Mouse (Mus musculus) yolk sac, embryonic 10.5 days (tissue): Measurements from ENCODE around the gene Sirt7.
A peak's percentile ranks its signal among the peaks of the same experiment; 100 is the strongest.
"Not testable (repeated sequence)": the region's sequence is repeated elsewhere in the genome, so short reads cannot be mapped to it uniquely, and the experiment has no call there.

Experiments used
- DNase-seq: peaks from one replicate; pipeline ENCODE4 v3.0.0-alpha.2; 2017; ENCODE audit warnings: low spot score

Sirt7 gene

DNA sequence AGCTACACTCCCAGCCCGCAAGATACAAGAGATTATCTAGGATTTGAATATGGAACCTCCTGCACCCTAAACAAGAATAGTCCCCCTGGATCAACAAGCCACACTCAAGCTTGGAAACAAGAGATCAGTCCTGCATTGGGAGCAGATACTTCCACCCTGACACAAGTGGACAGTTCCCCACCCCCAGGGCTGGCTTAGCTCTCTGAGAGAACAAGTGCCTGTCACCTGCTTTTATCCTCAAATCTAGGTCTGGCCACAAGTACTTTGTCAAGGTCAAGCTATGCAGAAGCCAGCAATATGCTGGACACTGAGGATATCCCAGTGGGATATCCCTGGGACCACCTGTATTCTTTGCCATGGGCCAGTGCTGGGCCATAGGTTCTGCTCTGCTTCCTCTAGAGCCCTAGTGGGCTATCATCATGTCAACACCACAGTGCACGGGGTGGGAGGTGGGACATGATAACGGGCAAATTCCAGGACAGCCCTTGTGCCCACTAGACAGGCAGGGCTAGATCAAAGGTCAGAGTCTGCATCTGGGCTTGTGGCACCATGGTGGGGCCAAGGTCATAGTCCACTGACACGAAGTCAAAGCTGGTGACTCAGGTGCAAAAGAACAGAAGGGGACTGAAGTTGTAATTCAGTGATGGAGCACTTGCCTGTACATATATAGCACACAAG is 8.3 kb downstream of the Sirt7 start:
- peak; percentile 53 for DNase-seq

DNA sequence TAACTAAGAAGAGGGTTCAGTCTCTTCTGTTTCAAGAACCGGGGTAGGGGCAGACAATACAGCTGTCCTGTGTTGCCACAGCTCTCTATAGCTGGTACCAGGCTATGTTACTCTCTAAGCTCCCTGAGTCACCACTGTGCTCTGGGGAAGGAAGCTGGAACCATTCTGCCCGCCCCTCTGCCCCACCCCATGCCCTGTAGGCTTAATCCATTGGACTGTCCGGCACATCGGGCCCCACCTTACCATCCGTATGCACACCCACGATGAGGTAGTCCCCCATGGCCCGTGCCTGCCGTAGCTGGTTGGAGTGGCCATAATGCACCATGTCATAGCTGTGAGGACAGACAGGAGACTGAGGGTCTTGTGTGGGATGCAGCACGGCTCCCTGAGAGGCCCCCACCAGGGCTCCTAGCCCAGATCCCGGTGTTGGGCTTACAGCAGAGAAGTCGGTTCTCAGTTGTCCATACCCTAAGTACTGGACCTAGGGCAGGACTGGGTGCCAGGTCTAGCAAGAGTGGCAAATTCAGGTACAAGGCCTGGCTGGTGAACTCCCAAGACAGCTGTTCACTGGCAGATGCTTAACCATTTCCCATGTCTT is 9.3 kb downstream of the Sirt7 start:
- DNase-seq, result no peak

DNA sequence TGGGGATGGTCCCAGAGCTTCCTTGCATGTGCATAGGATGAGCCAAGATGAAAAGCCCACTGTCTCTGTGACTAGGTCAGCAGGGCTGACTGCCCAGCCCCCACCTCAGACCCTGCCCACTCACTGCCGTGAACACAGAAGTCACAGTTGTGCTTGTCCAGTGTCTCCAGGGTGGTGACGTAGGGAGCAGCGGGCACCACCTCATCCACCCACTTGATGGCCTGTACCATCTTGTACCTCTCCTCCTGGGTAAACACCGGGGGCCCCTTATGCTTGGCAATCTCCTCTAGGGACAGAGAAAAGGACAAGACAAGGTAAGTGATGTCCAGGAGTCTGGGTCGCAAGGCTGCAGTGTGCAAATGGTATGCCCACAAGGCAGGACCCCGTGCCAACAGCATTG is 9.9 kb downstream of the Sirt7 start:
- DNase-seq, result no peak

DNA sequence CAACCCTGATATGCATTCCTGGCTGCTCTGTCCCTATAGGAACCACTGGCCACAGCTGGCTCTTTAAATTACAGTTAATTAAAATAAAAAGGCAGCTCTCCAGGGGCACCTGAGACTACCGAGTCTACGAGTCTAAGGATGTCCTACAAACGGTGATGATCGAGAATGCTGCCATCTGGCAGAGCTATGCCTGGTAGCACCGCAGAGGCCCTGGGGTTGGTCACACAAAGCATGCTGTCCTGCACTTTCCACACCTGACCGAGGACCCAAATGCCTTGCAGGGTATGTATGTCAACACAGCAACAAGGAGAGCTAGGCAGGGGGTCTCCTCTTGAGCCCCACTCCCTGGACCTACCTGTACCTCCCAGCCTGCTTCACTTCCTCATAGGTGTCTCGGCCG is 11.1 kb downstream of the Sirt7 start:
- DNase-seq, result no peak

DNA sequence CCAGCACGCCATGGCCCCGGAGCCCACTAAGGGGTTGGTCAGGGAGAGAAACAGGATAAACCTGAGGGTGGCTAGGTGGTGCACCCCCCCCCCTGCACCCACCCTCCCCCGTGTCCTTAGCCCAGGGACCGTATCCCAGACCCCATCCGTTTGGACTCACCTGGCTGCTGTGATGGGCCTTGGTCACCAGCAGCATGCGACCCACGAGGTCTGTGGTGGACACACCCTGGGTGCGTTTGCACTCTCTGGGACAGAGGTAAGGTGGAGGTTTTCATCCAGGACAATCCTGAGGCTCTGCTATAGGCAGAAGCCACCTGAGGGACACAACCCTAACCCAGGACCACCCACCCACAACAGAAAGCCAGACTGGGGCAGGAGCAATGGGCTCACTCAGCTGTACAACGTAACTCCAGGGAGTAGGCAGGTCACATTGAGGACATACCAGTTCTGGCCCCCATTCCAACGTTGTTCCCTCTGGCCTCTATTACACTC is 11.5 kb downstream of the Sirt7 start:
- DNase-seq, result no peak

DNA sequence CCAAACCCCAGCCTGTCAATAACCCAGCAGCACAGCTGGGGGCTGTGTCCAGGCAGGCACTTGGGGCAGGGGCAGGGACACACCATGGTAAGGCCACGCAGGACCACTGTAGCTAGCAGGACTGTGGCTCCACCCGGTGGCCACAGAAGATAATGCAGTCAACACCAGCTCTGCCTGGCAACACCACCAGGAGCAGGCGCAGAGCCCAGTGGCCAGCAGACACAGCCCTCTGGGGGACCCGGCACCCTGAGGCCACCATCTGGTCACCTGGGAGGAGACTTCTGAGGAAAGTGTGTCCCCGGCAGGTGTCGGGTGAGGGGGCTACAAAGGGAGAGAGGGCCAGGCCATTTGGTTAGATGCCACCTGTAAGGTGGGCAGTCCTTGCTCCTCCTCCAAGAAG is 12.3 kb downstream of the Sirt7 start:
- DNase-seq, result peak; percentile 61

DNA sequence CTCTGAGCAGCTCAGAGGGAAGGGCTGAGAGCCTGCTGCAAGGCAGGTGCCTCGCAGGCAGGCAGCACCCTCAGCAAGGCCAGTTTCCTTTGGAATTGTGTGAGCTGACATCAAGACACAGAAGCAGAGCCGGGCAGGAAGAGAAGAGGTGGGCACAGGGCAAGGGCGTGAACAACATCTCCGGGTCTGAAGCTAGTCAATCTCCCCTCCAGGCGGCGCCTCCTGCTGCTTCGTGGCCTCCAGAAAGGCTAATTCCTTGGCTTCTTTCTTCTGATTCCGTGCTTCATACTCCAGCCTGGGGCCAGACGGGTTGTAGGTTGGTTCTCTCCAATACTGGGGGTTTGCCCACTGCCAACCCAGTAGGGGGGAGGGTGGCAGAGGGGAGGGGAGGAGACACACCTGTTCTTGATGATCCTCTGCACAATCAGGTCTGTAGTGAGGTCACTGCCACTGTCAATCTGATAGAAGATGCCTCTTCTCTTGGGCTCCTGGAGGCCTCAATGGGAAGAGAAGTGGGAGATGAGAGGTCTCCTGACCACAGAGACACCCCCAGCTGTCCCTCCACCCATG is 14.5 kb downstream of the Sirt7 start:
- DNase-seq, result no peak

DNA sequence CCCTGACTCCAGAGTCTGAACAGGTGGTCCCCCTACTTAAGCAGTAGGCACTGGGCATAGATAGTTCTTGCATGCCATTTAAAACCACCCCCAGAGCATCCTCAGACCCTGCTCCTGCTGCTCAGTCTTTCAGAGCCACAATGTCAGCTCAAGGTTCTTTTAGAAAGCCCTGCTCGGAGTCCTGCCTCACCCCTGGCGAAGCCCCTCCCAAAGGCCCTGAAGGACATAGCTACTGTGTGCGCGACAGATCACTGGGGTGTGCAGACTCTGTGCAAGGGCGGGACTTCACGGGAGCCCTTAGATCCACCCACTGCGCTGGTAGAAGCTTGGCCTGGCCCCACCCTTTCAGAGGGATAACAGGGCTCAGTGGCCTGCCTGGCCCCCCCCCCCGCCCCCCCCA is 15.8 kb downstream of the Sirt7 start:
- no peak for DNase-seq

DNA sequence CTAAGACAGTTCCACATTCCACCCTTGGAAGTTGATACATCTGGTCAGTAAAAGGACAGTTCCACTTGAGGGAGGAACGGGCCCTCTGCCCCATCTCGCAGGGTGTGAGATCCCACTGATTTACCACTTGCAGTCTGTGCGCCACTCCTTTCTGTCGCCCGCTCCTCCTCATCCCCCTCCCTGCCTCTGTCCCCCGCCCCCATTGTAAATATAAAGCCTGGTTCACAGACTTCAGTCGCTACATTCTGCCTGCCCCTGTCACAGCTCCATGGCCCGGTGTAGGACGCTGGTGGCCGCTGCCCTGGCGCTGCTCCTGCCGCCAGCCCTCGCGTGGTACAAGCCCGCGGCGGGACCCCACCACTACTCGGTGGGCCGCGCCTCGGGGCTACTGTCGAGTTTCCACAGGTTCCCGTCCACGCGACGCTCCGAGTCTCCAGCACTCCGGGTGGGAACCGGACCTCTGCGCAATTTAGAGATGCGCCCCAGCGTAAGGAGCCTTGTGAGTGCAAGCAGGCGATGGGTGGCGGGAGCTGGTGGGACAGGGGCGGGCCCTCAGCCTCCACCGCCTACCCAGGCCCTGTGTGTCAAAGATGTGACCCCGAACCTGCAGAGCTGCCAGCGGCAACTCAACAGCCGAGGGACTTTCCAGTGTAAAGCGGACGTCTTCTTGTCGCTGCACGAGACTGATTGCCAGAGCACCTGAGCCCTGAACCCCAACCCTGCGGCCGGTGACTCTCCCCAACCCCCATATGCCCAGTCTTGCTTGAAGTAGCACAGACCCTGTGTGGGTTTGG is 16.6 kb downstream of the Sirt7 start, which contains the start of gene Npb:
TSS of gene Npb (plus strand) at position 237 of the 794 bp plus-strand sequence.
- DNase-seq, result peak; percentile 55

DNA sequence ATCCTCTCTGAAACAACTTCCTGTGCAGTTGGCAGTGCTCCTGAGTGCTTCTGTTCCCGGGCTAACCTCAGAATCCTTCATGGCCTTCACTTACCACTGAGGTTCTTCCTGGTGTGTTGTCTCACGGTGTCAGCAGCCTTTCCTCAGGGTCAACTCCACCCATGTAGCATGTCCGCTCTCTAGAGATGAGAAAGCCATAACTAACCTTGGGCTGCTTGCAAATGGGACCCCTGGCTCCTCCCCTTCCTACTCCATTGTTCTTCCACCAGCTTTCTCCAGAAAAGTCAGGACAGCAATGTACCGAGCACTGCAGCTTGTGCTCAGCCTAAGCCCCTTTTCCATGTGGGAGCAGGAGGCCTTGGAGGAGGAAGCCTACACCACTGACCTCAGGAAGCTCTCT is 18.3 kb downstream of the Sirt7 start:
- DNase-seq, result no peak

DNA sequence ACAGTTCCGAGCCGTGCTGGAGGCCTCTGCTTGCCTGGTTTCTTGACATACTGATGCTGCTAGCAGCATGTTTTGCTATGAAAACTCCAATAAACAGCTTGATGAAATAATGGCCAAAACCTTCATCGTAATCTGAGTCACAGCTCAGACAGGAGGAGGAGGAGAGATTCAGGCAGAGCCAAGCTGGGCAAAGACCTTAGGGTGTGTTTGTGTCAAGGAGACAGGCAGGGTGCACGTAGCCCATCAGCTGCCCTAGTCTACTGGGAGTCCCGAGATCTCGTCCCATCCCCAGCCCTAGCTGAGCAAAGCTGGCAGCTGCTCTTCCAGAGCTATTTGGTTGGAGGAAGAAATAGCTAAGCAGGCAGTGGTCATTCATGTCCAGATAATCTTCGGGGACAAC is 19.4 kb downstream of the Sirt7 start:
- no peak for DNase-seq

DNA sequence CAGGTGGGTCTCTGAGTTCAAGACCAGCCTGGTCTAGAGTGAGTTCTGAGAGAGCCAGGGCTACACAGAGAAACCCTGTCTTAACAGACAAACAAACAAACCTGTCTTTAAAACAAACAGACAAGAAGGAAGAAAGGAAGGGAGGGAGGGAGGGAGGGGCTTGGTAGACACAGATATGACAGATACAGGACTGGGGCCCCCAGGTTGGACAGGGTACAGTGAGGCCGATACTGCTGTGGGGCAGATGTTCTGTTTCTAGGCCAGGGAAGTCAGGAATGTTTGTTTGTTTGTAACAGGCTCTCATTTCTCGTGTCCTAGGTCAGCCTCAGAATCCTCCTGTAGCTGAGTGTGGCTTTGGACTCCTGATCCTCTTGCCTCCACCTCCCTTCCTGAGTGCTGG is 21.5 kb downstream of the Sirt7 start:
- DNase-seq, result no peak

DNA sequence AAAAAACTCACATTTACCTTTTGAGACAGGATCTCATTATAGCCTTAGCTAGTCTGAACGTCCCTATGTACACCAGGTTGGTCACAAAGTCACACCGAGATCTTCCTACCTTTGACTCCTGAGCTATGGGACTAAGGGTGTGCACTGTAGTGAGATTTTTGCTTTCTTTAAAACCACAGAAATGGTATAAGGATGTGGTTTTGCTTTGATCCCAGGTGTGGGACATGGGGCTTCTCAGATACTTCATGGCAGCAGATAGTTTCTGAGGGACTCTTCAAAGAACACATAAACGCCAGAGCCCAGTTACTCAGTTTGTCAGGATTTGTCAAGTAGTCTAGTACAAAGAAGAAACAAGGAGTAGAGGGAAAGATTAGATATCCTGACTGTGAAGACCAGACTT is 24.3 kb downstream of the Sirt7 start:
- DNase-seq, result no peak

DNA sequence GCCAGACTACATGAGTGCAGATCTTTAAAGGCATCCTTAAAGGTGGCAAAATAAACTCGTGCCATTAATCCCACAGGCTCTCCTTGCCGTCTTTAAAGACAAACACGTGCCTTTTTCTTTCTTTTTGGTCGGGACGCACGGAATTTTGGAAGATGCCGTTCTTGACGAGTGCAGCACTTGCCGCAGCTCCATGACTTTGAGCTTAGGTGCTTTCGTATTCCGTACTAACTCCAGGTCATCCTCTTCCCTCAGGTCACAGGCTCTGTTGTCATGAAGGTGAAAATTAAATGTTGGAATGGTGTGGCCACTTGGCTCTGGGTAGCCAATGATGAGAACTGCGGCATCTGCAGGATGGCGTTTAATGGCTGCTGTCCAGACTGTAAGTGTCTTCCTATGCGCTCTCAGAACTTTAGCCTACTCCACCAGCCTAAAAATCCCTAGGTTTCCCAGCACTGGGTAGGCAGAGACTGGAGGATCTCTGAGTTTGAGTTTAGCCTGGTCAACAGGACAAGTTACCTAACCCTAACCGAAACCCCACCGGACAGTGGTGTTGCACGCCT is 26.0 kb downstream of the Sirt7 start:
- DNase-seq, result no peak

DNA sequence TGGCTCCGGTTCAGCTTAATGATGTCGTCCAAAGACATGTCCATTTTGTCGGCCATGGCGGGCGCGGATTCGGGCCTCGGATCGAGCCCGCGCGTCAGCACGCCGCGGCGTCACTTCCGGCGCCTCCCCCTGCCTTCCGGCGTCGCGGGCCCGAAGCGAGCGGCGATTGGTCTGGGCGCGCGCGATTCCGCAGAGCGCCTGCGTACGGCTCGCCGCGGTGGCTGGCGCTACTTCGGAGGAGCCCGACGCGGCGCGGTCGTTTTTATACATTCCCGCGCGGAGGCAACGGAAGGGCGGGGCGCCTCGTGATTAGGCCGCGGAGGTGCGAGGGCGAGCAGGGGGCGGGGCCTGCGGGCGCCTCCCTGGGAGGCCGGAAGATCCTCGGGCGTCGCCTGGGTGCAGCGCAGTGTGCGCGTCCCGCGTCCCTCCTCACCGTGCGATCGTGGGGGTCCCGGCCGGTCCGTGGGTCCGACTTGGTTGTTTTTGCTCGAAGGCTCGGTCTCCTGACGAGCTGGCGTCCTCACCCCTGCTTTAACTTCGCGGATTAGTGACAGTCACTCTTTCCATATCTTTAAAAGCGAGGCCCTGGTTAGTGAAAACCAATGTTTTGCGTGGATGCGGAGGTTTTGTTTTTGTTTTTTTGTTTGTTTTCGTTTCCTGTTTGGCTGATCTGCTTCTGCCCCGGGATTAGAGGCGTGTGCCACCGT is 26.6 kb downstream of the Sirt7 start, which contains the start of the genes Alyref and Anapc11:
TSS of gene Alyref (minus strand) at position 83 of the 707 bp plus-strand sequence.
TSS of gene Anapc11 (plus strand) at position 139 of the 707 bp plus-strand sequence.
- DNase-seq, result peak; percentile 94

DNA sequence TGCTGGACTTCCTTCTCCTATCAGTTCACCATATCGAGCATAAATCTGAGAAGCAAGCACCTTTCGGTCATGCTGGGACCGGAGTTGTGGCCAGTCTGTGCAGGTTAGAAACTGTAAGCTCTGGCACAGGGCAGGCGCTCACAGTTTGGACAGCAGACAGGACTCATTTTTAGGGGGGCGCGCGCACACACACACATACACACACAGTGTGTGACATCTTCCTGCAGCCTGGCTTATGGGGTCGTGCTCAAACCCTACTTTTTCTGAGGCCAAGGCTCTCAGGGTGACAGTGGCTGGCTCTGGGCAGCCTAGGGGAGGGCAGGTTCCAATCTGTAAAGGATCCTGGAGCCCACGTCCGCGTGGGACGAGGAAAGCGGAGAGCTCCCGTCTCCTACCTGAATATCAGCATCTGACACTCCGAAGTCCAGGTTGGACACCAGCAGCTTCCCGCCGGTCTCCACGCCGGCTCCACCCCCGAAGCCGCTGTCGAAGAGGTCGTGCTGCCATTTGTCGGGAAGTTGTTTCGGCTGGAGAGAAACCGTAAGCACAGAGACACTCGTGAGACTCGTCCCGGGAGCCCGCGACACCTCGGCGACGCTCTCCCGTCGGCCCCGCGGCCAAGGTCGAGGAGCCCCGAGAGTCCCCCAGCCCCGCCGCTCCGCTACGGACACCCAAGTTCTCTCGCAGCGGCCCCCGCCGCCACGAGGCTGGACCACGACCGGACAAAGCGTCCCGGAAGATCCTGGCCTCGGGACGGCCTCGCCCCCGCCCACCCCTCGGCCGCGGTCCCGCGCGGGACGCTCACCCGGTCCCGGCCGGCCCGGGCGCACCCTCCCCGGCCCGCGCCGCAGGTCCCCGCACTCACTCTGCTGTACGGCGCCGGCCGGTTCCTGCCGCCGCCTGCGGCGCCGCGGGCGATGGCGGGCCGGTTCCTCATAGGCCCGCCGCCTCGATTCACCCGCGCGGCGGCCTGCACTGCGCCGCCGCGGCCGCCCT is 27.5 kb downstream of the Sirt7 start:
- peak; percentile 32 for DNase-seq

DNA sequence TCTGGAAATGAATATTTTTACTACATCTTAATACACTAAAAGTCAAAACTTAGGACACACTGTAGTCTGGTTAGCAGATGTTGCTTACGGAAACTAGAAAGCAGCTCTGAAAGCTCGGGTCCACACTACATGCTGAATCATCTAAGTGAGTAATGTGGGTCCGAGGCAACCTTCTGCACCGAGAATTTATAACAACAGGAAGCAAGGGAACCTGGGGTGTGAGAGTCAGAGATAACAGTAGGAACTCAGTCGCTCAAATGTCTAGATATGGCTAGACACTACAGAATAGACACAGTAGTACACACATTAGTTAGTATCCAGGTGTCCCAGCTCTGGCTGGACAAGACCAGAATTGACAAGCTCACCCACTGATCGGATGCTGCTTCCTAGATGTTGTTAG is 36.5 kb downstream of the Sirt7 start:
- DNase-seq, result no peak

DNA sequence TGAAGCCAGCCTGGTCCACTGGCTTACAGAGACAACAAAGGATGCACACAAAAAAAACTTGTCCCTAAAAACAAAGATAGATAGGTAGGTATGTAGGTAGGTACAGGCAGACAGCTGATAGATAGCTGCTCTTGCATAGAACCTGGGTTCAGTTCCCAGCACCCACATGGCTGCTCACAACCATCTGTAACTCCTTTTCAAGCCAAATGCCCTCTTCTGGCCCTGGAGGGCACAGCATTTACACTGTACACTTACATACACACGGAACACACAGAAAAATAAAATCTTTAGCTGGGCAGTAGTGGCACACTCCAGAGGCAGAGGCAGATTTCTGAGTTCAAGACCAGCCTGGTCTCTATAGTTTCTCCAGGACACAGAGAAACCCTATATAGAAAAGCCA is 41.1 kb downstream of the Sirt7 start:
- DNase-seq, result no peak

DNA sequence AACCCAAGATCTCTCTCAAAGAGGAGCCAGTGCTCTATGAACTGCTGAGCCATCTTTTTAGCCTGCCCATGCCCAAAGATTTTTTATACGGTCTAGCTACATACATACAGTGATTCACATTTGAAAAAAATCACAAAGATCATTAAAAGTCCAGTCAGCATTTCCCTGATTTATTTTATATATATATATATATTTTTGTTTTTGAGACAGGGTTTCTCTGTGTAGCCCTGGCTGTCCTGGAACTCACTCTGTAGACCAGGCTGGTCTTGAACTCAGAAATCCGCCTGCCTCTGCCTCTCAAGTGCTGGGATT is 42.1 kb downstream of the Sirt7 start:
- not testable (repeated sequence) for DNase-seq

DNA sequence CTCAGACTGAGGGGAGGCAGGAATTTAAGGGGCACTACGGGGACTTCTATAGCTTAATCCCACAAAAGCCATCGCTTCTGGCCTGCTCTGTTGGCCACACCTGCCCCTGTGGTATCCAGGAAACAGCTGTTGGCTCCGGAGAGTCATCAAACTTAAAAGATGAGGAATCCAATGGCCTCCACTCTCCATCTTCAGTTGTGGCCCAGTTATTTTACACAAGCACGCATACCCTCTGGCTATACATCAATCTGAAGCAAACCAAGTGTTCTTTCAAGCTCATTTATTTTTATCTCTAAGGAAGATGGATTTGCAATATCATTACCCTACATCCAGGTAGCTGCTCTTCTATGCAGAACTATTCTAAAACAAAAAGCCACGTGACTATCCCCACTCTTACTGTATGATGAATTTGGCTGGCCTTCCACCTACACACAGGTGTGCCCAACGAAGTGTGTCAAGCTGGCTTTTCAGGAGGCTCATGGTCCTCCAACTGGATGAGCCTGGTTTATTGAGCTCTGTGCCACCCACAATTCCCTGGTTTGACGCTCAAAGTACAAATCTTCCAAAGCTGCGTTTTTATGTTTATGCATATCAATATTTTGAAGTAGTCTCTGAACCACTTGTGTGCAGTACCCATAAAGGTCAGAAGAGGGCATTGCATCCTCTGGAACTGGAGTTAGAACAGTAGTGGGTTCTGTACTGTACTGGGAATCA is 42.6 kb downstream of the Sirt7 start:
- DNase-seq, result no peak
